Mouse (Mus musculus): ENCODE measurements around the gene Spns3. TPM values are rescaled to one million over a fixed set of nuclear protein-coding genes. Genes with fewer than 3 reads are reported as not detected.

The Spns3 gene
- polyA plus RNA-seq, 1 experiment from 2014 or later = 0.07 TPM

GRCm38 (mm10) chr11:72531632-72532031, 18.7 kb downstream of the Spns3 start:
- H3K27me3 ChIP-seq (ENCODE audit: control insufficient read depth, insufficient read depth, low read length) = no peaks in the 10 kb centered on the region
- WGBS = 71% methylated on average over 1 of the region's 1 CpGs
- no peak for DNase-seq (ENCODE audit: low spot score)

GRCm38 (mm10) chr11:72531144-72531543, 19.2 kb downstream of the Spns3 start:
- no peaks in the 10 kb centered on the region for H3K27me3 ChIP-seq (ENCODE audit: control insufficient read depth, insufficient read depth, low read length)
- ATAC-seq (ENCODE audit: insufficient number of reproducible peaks, low FRiP score, low TSS enrichment, low read depth) (no peak), DNase-seq (ENCODE audit: low spot score) (no peak)
- 86% methylated on average over 5 of the region's 5 CpGs for WGBS
- no peaks in the 10 kb centered on the region for H3K4me1 ChIP-seq (ENCODE audit: control insufficient read depth, insufficient read depth, low read length)
- no peak overlapping the region for H3K9ac ChIP-seq (ENCODE audit: low read length)
- H3K27ac ChIP-seq (replicated peaks; ENCODE audit: low read depth, low read length) = no peak overlapping the region
- no peak overlapping the region for H3K4me2 ChIP-seq (ENCODE audit: low read depth, severe bottlenecking)
- no peak overlapping the region for H3K4me3 ChIP-seq (ENCODE audit: low read depth, low read length)
- H3K36me3 ChIP-seq (ENCODE audit: control insufficient read depth, insufficient read depth, low read length) = no peaks in the 10 kb centered on the region
- H3K9me3 ChIP-seq (ENCODE audit: control insufficient read depth, low read length) = no peaks in the 10 kb centered on the region

More at GRCm38 (mm10) chr11:72531632-72532031, 18.7 kb downstream of the Spns3 start:
- H3K9ac ChIP-seq (ENCODE audit: low read length) = no peak overlapping the region
- H3K27ac ChIP-seq (replicated peaks; ENCODE audit: low read depth, low read length) = no peak overlapping the region
- H3K4me3 ChIP-seq (ENCODE audit: low read depth, low read length) = no peak overlapping the region
- H3K36me3 ChIP-seq (ENCODE audit: control insufficient read depth, insufficient read depth, low read length) = no peaks in the 10 kb centered on the region
- H3K9me3 ChIP-seq (ENCODE audit: control insufficient read depth, low read length) = no peaks in the 10 kb centered on the region
- H3K4me1 ChIP-seq (ENCODE audit: control insufficient read depth, insufficient read depth, low read length) = no peaks in the 10 kb centered on the region
- no peak overlapping the region for H3K4me2 ChIP-seq (ENCODE audit: low read depth, severe bottlenecking)
- ATAC-seq (ENCODE audit: insufficient number of reproducible peaks, low FRiP score, low TSS enrichment, low read depth) = no peak

- Histone ChIP-seq H3K27ac (replicated peaks; ENCODE audit: low read depth, low read length) (no peak overlapping the region), H3K9ac (ENCODE audit: low read length) (no peak overlapping the region), H3K36me3 (ENCODE audit: control insufficient read depth, insufficient read depth, low read length) (no peaks in the 10 kb centered on the region), H3K4me3 (ENCODE audit: low read depth, low read length) (no peak overlapping the region), H3K27me3 (ENCODE audit: control insufficient read depth, insufficient read depth, low read length) (no peaks in the 10 kb centered on the region), H3K9me3 (ENCODE audit: control insufficient read depth, low read length) (no peaks in the 10 kb centered on the region), H3K4me1 (ENCODE audit: control insufficient read depth, insufficient read depth, low read length) (no peaks in the 10 kb centered on the region), H3K4me2 (ENCODE audit: low read depth, severe bottlenecking) (no peak overlapping the region)
- DNase-seq (ENCODE audit: low spot score) (no peak), ATAC-seq (ENCODE audit: insufficient number of reproducible peaks, low FRiP score, low TSS enrichment, low read depth) (no peak)
- WGBS = 89% methylated on average over 4 of the region's 4 CpGs
Observed at GRCm38 (mm10) chr11:72526190-72526589, 24.1 kb downstream of the Spns3 start.

DNA sequence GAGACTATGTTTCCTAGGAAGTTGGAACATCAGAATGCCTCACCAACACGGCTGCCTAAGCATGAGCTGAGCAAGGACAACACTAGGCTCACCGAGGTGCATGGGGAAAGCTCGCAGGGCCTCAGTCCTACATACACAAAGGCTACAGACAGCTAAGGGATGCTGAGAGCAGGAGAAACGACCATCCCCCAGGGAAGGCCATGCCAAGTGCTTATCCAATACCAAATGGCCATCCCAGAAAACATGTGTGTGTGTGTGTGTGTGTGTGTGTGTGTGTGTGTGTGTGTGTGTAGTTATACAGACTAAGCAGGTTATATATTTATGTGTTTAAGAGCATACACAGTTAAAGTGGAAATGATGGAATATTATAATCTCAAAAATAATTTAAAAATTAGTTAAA, 26.6 kb downstream of the Spns3 start:
- no peak for ATAC-seq (ENCODE audit: insufficient number of reproducible peaks, low FRiP score, low TSS enrichment, low read depth)
- no peaks in the 10 kb centered on the region for H3K9me3 ChIP-seq (ENCODE audit: control insufficient read depth, low read length)
- no peak for DNase-seq (ENCODE audit: low spot score)
- no peak overlapping the region for H3K4me3 ChIP-seq (ENCODE audit: low read depth, low read length)
- H3K27ac ChIP-seq (replicated peaks; ENCODE audit: low read depth, low read length) = no peak overlapping the region
- no peaks in the 10 kb centered on the region for H3K27me3 ChIP-seq (ENCODE audit: control insufficient read depth, insufficient read depth, low read length)
- no peak overlapping the region for H3K4me2 ChIP-seq (ENCODE audit: low read depth, severe bottlenecking)
- 63% methylated on average over 4 of the region's 4 CpGs for WGBS
- H3K9ac ChIP-seq (ENCODE audit: low read length) = no peak overlapping the region
- H3K36me3 ChIP-seq (ENCODE audit: control insufficient read depth, insufficient read depth, low read length) = no peaks in the 10 kb centered on the region
- no peaks in the 10 kb centered on the region for H3K4me1 ChIP-seq (ENCODE audit: control insufficient read depth, insufficient read depth, low read length)

- H3K4me1 ChIP-seq (ENCODE audit: control insufficient read depth, insufficient read depth, low read length) = no peaks in the 10 kb centered on the region
- no peaks in the 10 kb centered on the region for H3K27me3 ChIP-seq (ENCODE audit: control insufficient read depth, insufficient read depth, low read length)
- no peaks in the 10 kb centered on the region for H3K36me3 ChIP-seq (ENCODE audit: control insufficient read depth, insufficient read depth, low read length)
- ATAC-seq (ENCODE audit: insufficient number of reproducible peaks, low FRiP score, low TSS enrichment, low read depth) (no peak), DNase-seq (ENCODE audit: low spot score) (no peak)
- H3K9me3 ChIP-seq (ENCODE audit: control insufficient read depth, low read length) = no peaks in the 10 kb centered on the region
- 85% methylated on average over 5 of the region's 5 CpGs for WGBS
- no peak overlapping the region for H3K27ac ChIP-seq (replicated peaks; ENCODE audit: low read depth, low read length)
- H3K4me2 ChIP-seq (ENCODE audit: low read depth, severe bottlenecking) = no peak overlapping the region
- H3K9ac ChIP-seq (ENCODE audit: low read length) = no peak overlapping the region
- H3K4me3 ChIP-seq (ENCODE audit: low read depth, low read length) = no peak overlapping the region
Observed at GRCm38 (mm10) chr11:72522616-72523041, 27.7 kb downstream of the Spns3 start.

- Histone ChIP-seq H3K9ac (ENCODE audit: low read length) (no peak overlapping the region), H3K27ac (replicated peaks; ENCODE audit: low read depth, low read length) (no peak overlapping the region), H3K27me3 (ENCODE audit: control insufficient read depth, insufficient read depth, low read length) (no peaks in the 10 kb centered on the region), H3K4me2 (ENCODE audit: low read depth, severe bottlenecking) (no peak overlapping the region), H3K4me3 (ENCODE audit: low read depth, low read length) (no peak overlapping the region), H3K4me1 (ENCODE audit: control insufficient read depth, insufficient read depth, low read length) (no peaks in the 10 kb centered on the region), H3K9me3 (ENCODE audit: control insufficient read depth, low read length) (no peaks in the 10 kb centered on the region), H3K36me3 (ENCODE audit: control insufficient read depth, insufficient read depth, low read length) (no peaks in the 10 kb centered on the region)
- WGBS = 80% methylated on average over 5 of the region's 5 CpGs
- DNase-seq (ENCODE audit: low spot score) (no peak), ATAC-seq (ENCODE audit: insufficient number of reproducible peaks, low FRiP score, low TSS enrichment, low read depth) (no peak)
Observed at GRCm38 (mm10) chr11:72521598-72522541, 28.4 kb downstream of the Spns3 start.

DNA sequence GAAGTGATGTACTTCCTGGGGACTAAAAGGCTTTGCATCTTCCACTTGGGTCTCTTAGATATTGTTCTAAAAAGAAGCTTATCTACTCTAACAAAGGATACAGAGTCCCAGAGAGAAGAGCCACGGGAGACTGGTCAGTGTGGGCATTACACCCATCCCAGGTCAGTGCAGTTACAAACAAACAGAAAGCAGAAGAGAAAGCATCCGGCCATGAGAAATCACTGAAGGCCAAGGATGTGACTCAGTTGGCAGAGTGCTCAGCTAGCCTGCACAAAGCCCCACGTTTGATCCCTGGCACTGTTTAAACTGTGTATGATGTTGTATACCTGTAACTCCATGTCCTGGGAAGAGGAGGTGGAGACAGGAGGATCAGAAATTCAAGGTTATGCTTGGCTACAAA, 30.4 kb downstream of the Spns3 start:
- no peaks in the 10 kb centered on the region for H3K27me3 ChIP-seq (ENCODE audit: control insufficient read depth, insufficient read depth, low read length)
- no peak overlapping the region for H3K27ac ChIP-seq (replicated peaks; ENCODE audit: low read depth, low read length)
- 74% methylated on average over 3 of the region's 3 CpGs for WGBS
- H3K9me3 ChIP-seq (ENCODE audit: control insufficient read depth, low read length) = no peaks in the 10 kb centered on the region
- no peak overlapping the region for H3K4me3 ChIP-seq (ENCODE audit: low read depth, low read length)
- H3K9ac ChIP-seq (ENCODE audit: low read length) = no peak overlapping the region
- no peak for DNase-seq (ENCODE audit: low spot score)
- H3K4me2 ChIP-seq (ENCODE audit: low read depth, severe bottlenecking) = no peak overlapping the region
- no peaks in the 10 kb centered on the region for H3K4me1 ChIP-seq (ENCODE audit: control insufficient read depth, insufficient read depth, low read length)
- no peaks in the 10 kb centered on the region for H3K36me3 ChIP-seq (ENCODE audit: control insufficient read depth, insufficient read depth, low read length)
- ATAC-seq (ENCODE audit: insufficient number of reproducible peaks, low FRiP score, low TSS enrichment, low read depth) = no peak

DNA sequence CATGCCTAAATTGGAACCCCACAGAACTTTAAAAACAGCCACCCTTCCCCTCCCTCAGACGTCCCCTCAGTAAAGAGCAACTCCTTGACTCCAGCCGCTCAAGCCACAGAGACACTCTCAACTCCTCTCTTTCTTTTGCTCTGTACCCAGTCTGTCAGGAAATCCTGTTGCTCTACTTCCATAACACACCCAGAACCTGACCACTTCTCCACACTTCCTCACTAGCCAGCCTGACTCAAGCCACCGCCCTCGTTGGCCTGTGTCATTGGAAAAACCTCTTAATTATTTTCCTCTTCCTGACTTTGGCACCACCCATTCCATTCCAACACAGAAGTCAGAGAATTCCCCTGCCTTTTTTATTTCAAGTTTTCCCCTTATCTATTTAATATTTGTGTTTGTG, 31.1 kb downstream of the Spns3 start:
- WGBS = 68% methylated on average over 4 of the region's 4 CpGs
- no peak overlapping the region for H3K27ac ChIP-seq (replicated peaks; ENCODE audit: low read depth, low read length)
- no peaks in the 10 kb centered on the region for H3K4me1 ChIP-seq (ENCODE audit: control insufficient read depth, insufficient read depth, low read length)
- H3K36me3 ChIP-seq (ENCODE audit: control insufficient read depth, insufficient read depth, low read length) = no peaks in the 10 kb centered on the region
- H3K9ac ChIP-seq (ENCODE audit: low read length) = no peak overlapping the region
- no peaks in the 10 kb centered on the region for H3K27me3 ChIP-seq (ENCODE audit: control insufficient read depth, insufficient read depth, low read length)
- H3K4me2 ChIP-seq (ENCODE audit: low read depth, severe bottlenecking) = no peak overlapping the region
- H3K9me3 ChIP-seq (ENCODE audit: control insufficient read depth, low read length) = no peaks in the 10 kb centered on the region
- H3K4me3 ChIP-seq (ENCODE audit: low read depth, low read length) = no peak overlapping the region
- ATAC-seq (ENCODE audit: insufficient number of reproducible peaks, low FRiP score, low TSS enrichment, low read depth) = no peak
- no peak for DNase-seq (ENCODE audit: low spot score)

Data from limb, embryonic 11.5 days (tissue).